Mouse (Mus musculus): ENCODE results near the gene Impdh2. TPM values are rescaled to one million over a fixed set of nuclear protein-coding genes. Genes with fewer than 3 reads are reported as not detected.
"Not testable (repeated sequence)": the region's sequence is repeated elsewhere in the genome, so short reads cannot be mapped to it uniquely, and the experiment has no call there.

Gene Impdh2
- total RNA-seq, 2 experiments from 2014 or later, result 61.3 to 63.2 TPM

GRCm38 (mm10) chr9:108600011-108600410, 39.9 kb downstream of the Impdh2 start:
- no peak for DNase-seq (ENCODE audit: low spot score)

GRCm38 (mm10) chr9:108601986-108602385, 41.9 kb downstream of the Impdh2 start:
- DNase-seq (ENCODE audit: low spot score), result no peak

GRCm38 (mm10) chr9:108607929-108608328, 47.8 kb downstream of the Impdh2 start:
- DNase-seq (ENCODE audit: low spot score), result not testable (repeated sequence)

GRCm38 (mm10) chr9:108608889-108609288, 48.8 kb downstream of the Impdh2 start:
- no peak for DNase-seq (ENCODE audit: low spot score)

- no peak for DNase-seq (ENCODE audit: low spot score)
Measured at GRCm38 (mm10) chr9:108611488-108611887, 51.4 kb downstream of the Impdh2 start.

Small RNA genes within 50 kb of the gene (microRNA-seq; reads per million reads assigned to microRNA genes)
- gene Gm24083 (not detected), gene Mir191 (not detected), gene Mir425 (788 reads per million, percentile 81 among the genes with 10 or more reads in this experiment)

Other genes starting within 250 kb of the Impdh2 start
- gene Gpx1, start 221.4 kb upstream of the Impdh2 start, total RNA-seq (2021), result 10 to 100 TPM; 63.2 to 67.5 TPM
- 10 to 100 TPM; 81.6 to 89.2 TPM for gene Usp4, start 212.4 kb upstream of the Impdh2 start, total RNA-seq (2021)
- 1 to 10 TPM in 1 of 2 experiments, under 1 TPM in 1; 0.85 to 1.4 TPM for gene 1700102P08Rik, start 167.5 kb upstream of the Impdh2 start, total RNA-seq (2021)
- not detected for gene Ccdc36, start 131.8 kb upstream of the Impdh2 start, total RNA-seq (2021)
- gene BC048562, start 123.8 kb upstream of the Impdh2 start, total RNA-seq (2021), result not detected
- gene Ccdc71, start 99.8 kb upstream of the Impdh2 start, total RNA-seq (2021), result 10 to 100 TPM; 14.4 to 15.2 TPM
- 1 to 10 TPM; 1.8 to 2.2 TPM for gene Klhdc8b, start 98.7 kb upstream of the Impdh2 start, total RNA-seq (2021)
- 100 to 1,000 TPM; 117 to 126 TPM for gene Lamb2, start 80.5 kb upstream of the Impdh2 start, total RNA-seq (2021)
- gene Usp19, start 69.7 kb upstream of the Impdh2 start, total RNA-seq (2021), result 100 to 1,000 TPM; 126 to 127 TPM
- gene Qars, start 52.6 kb upstream of the Impdh2 start, total RNA-seq (2021), result 10 to 100 TPM; 83.0 to 86.4 TPM
- gene Qrich1, start 43.5 kb upstream of the Impdh2 start, total RNA-seq (2021), result 10 to 100 TPM; 47.3 to 57.4 TPM
- 10 to 100 TPM; 29.3 to 30.0 TPM for gene Ndufaf3, start 7.1 kb downstream of the Impdh2 start, total RNA-seq (2021)
- 1 to 10 TPM; 7.5 to 8.9 TPM for gene Dalrd3, start 9.6 kb downstream of the Impdh2 start, total RNA-seq (2021)
- 1 to 10 TPM; 6.4 to 7.9 TPM for gene Wdr6, start 18.5 kb downstream of the Impdh2 start, total RNA-seq (2021)
- 1 to 10 TPM; 3.4 to 4.1 TPM for gene P4htm, start 37.4 kb downstream of the Impdh2 start, total RNA-seq (2021)
- 10 to 100 TPM; 73.1 to 84.5 TPM for gene Arih2, start 89.1 kb downstream of the Impdh2 start, total RNA-seq (2021)
- 10 to 100 TPM; 68.1 to 85.0 TPM for gene Slc25a20, start 101.8 kb downstream of the Impdh2 start, total RNA-seq (2021)
- gene Prkar2a, start 129.0 kb downstream of the Impdh2 start, total RNA-seq (2021), result 100 to 1,000 TPM; 164 to 169 TPM
- gene Ip6k2, start 223.5 kb downstream of the Impdh2 start, total RNA-seq (2021), result 10 to 100 TPM; 14.9 TPM
- 1 to 10 TPM; 4.4 TPM for gene Nckipsd, start 248.1 kb downstream of the Impdh2 start, total RNA-seq (2021)

Measured in gastrocnemius, adult 18-20 months (tissue).